Mouse (Mus musculus) liver, embryonic 15.5 days (tissue): ENCODE data around the gene Nsf. TPM values are rescaled to one million over a fixed set of nuclear protein-coding genes. Genes with fewer than 3 reads are reported as not detected.

ENCODE experiments used
- ATAC-seq: fragments of 200-750 bp; cut with Nextera tagmentation; 2 replicates; pipeline ENCODE4 v1.8.0; 2017; ENCODE audit warnings: moderate number of reproducible peaks, mild to moderate bottlenecking, moderate library complexity; ENCODE audit not compliant: insufficient read depth
- H3K27ac ChIP-seq: fragments of 300-500 bp; sonication (generic); replicated peaks from 2 replicates; pipeline ENCODE4 v1.5.1; 2015; ENCODE audit warnings: mild to moderate bottlenecking, inconsistent platforms
- H3K27me3 ChIP-seq: fragments of 300-500 bp; sonication (generic); 2 replicates; pipeline ENCODE4 v1.6.1; 2015; ENCODE audit warnings: mild to moderate bottlenecking, inconsistent platforms
- H3K36me3 ChIP-seq: fragments of 300-500 bp; sonication (generic); replicated peaks from 2 replicates; pipeline ENCODE4 v1.6.1; 2015; ENCODE audit warnings: moderate library complexity, mild to moderate bottlenecking, inconsistent platforms
- H3K4me1 ChIP-seq: fragments of 300-500 bp; sonication (generic); replicated peaks from 2 replicates; pipeline ENCODE4 v1.6.1; 2015; ENCODE audit warnings: inconsistent platforms
- H3K4me2 ChIP-seq: fragments of 300-500 bp; sonication (generic); 2 replicates; pipeline ENCODE4 v1.6.1; 2015; ENCODE audit warnings: moderate library complexity, mild to moderate bottlenecking, inconsistent platforms
- H3K4me3 ChIP-seq: fragments of 300-500 bp; sonication (generic); replicated peaks from 2 replicates; pipeline ENCODE4 v1.5.1; 2015; ENCODE audit warnings: mild to moderate bottlenecking, inconsistent platforms
- H3K9ac ChIP-seq: fragments of 300-500 bp; sonication (generic); 2 replicates; pipeline ENCODE4 v1.6.1; 2015; ENCODE audit warnings: moderate library complexity, mild to moderate bottlenecking, inconsistent platforms
- H3K9me3 ChIP-seq: fragments of 300-500 bp; sonication (generic); replicated peaks from 2 replicates; pipeline ENCODE4 v1.6.1; 2016; ENCODE audit warnings: inconsistent platforms
- WGBS: fragments of 180-500 bp; shearing (Covaris S2); methylation state at CpG from one replicate; pipeline ENCODE4 v1.1.7; 2015; ENCODE audit warnings: mixed read lengths; ENCODE audit not compliant: insufficient replicate concordance; 5-methylcytosine and 5-hydroxymethylcytosine counted together
- polyA plus RNA-seq: library from polyadenylated mRNA; unstranded; fragments of >200 nt; fragmentation: Nextera tagmentation; extraction: Ambion mirVana; gene quantifications from 2 replicates; pipeline ENCODE4 v1.2.1, GENCODE M21; 2015

The Nsf gene
- polyA plus RNA-seq, 1 experiment from 2014 or later = 24.2 TPM

GRCm38 (mm10) chr11:103831766-103832165 lies 122.1 kb downstream of the Nsf start:
- Histone ChIP-seq H3K36me3 (0 out of 2 replicates have a peak, but pooled peaks cover 13% of the 10 kb centered on the region), H3K4me1 (no peaks in the 10 kb centered on the region), H3K4me3 (no peak overlapping the region), H3K9ac (no peak overlapping the region), H3K27ac (no peak overlapping the region), H3K27me3 (no peaks in the 10 kb centered on the region), H3K9me3 (no peaks in the 10 kb centered on the region), H3K4me2 (no peak overlapping the region)
- no peak for ATAC-seq
- 74% methylated on average over 3 of the region's 3 CpGs for WGBS

DNA sequence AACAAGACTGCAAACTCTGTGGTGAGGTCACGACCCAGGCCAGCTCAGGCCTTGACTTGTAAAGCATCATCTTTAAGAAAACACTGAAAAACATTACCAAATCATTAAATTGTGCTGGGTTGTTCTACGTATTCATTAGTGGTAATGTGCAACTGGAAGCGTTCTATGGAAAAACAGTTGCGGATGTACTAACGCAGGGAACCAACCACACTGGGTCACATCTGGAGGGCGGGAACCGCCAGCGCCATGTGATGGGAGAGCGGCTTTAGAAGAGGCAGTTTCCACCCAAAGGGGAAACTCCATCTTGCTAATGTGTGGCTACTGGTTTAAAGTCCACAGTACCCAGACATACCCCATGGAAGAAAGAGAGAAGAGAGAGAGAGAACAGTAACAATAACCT lies 123.4 kb downstream of the Nsf start:
- H3K27me3 ChIP-seq = no peaks in the 10 kb centered on the region
- no peaks in the 10 kb centered on the region for H3K9me3 ChIP-seq
- WGBS = 87% methylated on average over 9 of the region's 9 CpGs
- no peak overlapping the region for H3K4me2 ChIP-seq
- no peak overlapping the region for H3K9ac ChIP-seq
- H3K4me3 ChIP-seq = no peak overlapping the region
- no peak overlapping the region for H3K27ac ChIP-seq
- H3K4me1 ChIP-seq = no peaks in the 10 kb centered on the region
- ATAC-seq = no peak
- 0 out of 2 replicates have a peak, but pooled peaks cover 13% of the 10 kb centered on the region for H3K36me3 ChIP-seq

- H3K4me1 ChIP-seq = no peaks in the 10 kb centered on the region
- WGBS = 69% methylated on average over 4 of the region's 4 CpGs
- no peak overlapping the region for H3K27ac ChIP-seq
- peaks cover 13% of the 10 kb centered on the region; the same call in 1 of the 2 replicates for H3K36me3 ChIP-seq
- H3K9me3 ChIP-seq = no peaks in the 10 kb centered on the region
- no peak overlapping the region for H3K4me3 ChIP-seq
- H3K27me3 ChIP-seq = no peaks in the 10 kb centered on the region
- no peak overlapping the region for H3K9ac ChIP-seq
- no peak for ATAC-seq
- H3K4me2 ChIP-seq = no peak overlapping the region
Observed at GRCm38 (mm10) chr11:103829956-103830355, 123.9 kb downstream of the Nsf start.

DNA sequence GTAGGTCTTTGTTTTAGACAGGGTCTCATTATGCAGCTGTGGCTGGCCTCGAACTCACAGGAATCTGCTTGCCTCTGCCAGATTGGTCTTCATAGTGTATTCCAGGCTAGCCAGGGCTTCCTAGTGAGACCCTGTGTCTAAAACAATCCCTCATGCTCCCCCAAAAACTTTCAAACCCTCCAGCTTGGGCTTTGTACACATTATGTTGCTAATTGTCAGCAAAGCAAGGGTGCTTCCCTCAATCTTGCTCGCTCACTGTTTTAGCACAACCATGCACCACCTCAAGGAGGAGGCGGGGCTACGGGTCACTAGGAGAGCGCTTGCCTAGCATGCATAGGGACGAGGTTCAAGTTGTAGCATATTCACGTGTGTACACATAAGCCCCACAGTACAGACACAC lies 125.0 kb downstream of the Nsf start:
- H3K27me3 ChIP-seq = no peaks in the 10 kb centered on the region
- peaks cover 14% of the 10 kb centered on the region for H3K36me3 ChIP-seq
- H3K9ac ChIP-seq = no peak overlapping the region
- H3K4me1 ChIP-seq = no peaks in the 10 kb centered on the region
- no peak overlapping the region for H3K4me3 ChIP-seq
- H3K9me3 ChIP-seq = no peaks in the 10 kb centered on the region
- WGBS = 73% methylated on average over 7 of the region's 7 CpGs
- no peak overlapping the region for H3K4me2 ChIP-seq
- no peak overlapping the region for H3K27ac ChIP-seq
- no peak for ATAC-seq

- H3K9me3 ChIP-seq = no peaks in the 10 kb centered on the region
- no peaks in the 10 kb centered on the region for H3K4me1 ChIP-seq
- peaks cover 26% of the 10 kb centered on the region for H3K36me3 ChIP-seq
- no peak for ATAC-seq
- H3K9ac ChIP-seq = no peak overlapping the region
- H3K4me2 ChIP-seq = no peak overlapping the region
- no peak overlapping the region for H3K4me3 ChIP-seq
- WGBS = 83% methylated on average over 6 of the region's 6 CpGs
- no peak overlapping the region for H3K27ac ChIP-seq
- no peaks in the 10 kb centered on the region for H3K27me3 ChIP-seq
Observed at GRCm38 (mm10) chr11:103827201-103827600, 126.7 kb downstream of the Nsf start.

DNA sequence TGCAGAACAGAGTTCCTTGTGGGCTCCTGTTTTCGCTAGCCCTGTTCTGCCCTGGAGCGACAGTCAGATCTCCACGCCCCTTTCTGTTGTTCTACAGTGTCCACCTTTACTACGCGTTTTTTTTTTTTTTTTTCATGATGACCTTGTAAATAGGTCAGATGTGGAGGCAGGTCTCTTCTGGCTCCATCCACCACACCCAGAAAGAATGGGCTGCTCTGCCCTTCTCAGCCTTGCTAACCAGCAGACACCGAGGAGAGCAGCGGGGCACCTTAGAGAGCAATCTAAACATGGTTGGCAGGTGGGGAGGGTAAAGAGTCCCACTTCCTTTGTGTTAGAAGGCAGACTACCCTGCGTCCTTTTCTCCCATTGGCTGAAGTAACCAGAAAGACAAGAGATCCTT lies 137.1 kb downstream of the Nsf start:
- Histone ChIP-seq H3K27me3 (peaks cover 29% of the 10 kb centered on the region), H3K4me3 (no peak overlapping the region), H3K27ac (no peak overlapping the region), H3K4me1 (no peaks in the 10 kb centered on the region), H3K36me3 (no peaks in the 10 kb centered on the region), H3K4me2 (no peak overlapping the region), H3K9ac (no peak overlapping the region), H3K9me3 (no peaks in the 10 kb centered on the region)
- 79% methylated on average over 8 of the region's 8 CpGs for WGBS
- no peak for ATAC-seq

GRCm38 (mm10) chr11:103815986-103816385 lies 137.9 kb downstream of the Nsf start:
- H3K4me3 ChIP-seq = no peak overlapping the region
- no peak overlapping the region for H3K9ac ChIP-seq
- H3K4me1 ChIP-seq = no peaks in the 10 kb centered on the region
- 70% methylated on average over 13 of the region's 13 CpGs for WGBS
- no peak overlapping the region for H3K4me2 ChIP-seq
- H3K36me3 ChIP-seq = no peaks in the 10 kb centered on the region
- H3K27ac ChIP-seq = no peak overlapping the region
- no peak for ATAC-seq
- H3K9me3 ChIP-seq = no peaks in the 10 kb centered on the region
- H3K27me3 ChIP-seq = peaks cover 37% of the 10 kb centered on the region

GRCm38 (mm10) chr11:103814808-103815207 lies 139.0 kb downstream of the Nsf start:
- no peak overlapping the region for H3K4me3 ChIP-seq
- no peak for ATAC-seq

DNA sequence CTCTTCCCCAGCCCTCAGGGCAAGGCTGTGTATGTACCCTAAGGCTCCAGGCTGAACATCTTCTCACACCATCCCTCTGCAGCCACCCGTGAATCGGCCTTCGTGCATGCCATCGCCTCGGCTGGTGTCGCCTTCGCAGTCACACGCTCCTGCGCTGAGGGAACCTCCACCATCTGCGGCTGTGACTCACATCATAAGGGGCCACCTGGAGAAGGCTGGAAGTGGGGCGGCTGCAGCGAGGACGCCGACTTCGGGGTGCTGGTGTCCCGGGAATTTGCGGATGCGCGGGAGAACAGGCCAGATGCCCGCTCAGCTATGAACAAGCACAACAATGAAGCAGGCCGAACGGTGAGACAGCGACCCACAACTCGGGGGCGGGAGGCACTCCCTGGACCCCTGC lies 142.6 kb downstream of the Nsf start:
- 68% methylated on average over 25 of the region's 25 CpGs for WGBS
- no peak overlapping the region for H3K9ac ChIP-seq
- H3K9me3 ChIP-seq = no peaks in the 10 kb centered on the region
- H3K4me3 ChIP-seq = no peak overlapping the region
- H3K36me3 ChIP-seq = no peaks in the 10 kb centered on the region
- H3K4me2 ChIP-seq = no peak overlapping the region
- H3K27ac ChIP-seq = no peak overlapping the region
- peaks cover 6% of the 10 kb centered on the region; the same call in 1 of the 2 replicates for H3K4me1 ChIP-seq
- peaks cover 84% of the 10 kb centered on the region for H3K27me3 ChIP-seq
- no peak for ATAC-seq

More at GRCm38 (mm10) chr11:103814808-103815207, 139.0 kb downstream of the Nsf start:
- H3K36me3 ChIP-seq = no peaks in the 10 kb centered on the region
- no peak overlapping the region for H3K27ac ChIP-seq
- H3K4me1 ChIP-seq = no peaks in the 10 kb centered on the region
- no peak overlapping the region for H3K4me2 ChIP-seq
- no peak overlapping the region for H3K9ac ChIP-seq
- H3K27me3 ChIP-seq = peaks cover 48% of the 10 kb centered on the region
- H3K9me3 ChIP-seq = no peaks in the 10 kb centered on the region
- WGBS = 12% methylated on average over 3 of the region's 3 CpGs

GRCm38 (mm10) chr11:103810631-103811030 lies 143.2 kb downstream of the Nsf start:
- WGBS = 22% methylated on average over 12 of the region's 12 CpGs

DNA sequence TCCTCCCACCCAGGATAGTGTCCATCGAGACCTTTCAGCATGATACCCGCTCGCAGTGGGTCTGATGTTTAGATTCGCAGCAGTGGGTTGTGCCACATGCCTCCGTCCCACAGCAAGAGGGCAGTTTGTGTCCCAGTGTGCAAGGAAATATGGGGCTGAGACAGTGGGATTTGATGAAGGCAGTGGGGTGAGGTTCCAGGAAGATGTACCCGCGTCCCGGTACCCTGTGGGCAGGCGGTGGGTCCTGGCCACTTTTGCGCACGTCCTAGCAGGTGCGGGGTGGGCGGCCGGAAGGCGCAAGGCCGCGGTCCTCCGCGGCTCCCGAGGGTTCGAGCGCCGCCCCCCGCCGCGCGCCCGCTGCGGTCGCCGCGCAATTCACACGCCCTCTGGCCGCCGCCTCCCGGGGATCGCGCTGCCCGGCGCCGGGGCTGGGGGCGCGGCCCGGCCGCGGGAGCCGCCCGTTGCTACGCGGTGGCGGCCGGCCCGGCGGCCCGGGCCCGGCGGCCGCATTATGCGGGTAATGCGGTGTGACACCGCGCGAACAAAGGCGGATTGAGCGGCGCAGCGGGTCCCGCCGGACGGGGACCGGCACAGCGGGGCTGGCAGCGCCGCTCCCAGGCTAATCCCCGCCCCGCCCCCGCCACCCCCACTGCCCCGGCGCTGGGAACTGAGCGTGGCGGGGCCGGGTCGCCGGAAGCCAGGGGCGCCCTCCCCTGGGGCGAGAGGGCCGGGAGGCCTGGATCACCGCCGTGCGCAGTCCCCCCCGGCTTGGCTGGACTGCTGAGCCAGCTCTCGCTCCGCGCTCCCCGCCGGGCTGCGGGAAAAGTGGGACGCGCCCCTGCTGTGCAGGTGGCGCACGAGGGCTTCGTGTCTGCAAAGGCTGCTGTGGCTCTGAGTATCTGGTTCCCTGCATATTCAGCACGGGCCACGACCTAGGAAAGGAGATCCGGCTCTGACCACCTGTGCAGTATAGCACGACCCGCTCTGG lies 144.0 kb downstream of the Nsf start:
- no peaks in the 10 kb centered on the region for H3K36me3 ChIP-seq
- peak overlapping the region; percentile 66 for H3K4me2 ChIP-seq
- peak overlapping the region; percentile 46 for H3K4me3 ChIP-seq
- peaks cover 90% of the 10 kb centered on the region for H3K27me3 ChIP-seq
- H3K4me1 ChIP-seq = peaks cover 6% of the 10 kb centered on the region; the same call in 1 of the 2 replicates
- H3K9ac ChIP-seq = no peak overlapping the region
- H3K9me3 ChIP-seq = no peaks in the 10 kb centered on the region
- ATAC-seq = no peak
- WGBS = 2% methylated on average over 101 of the region's 107 CpGs
- no peak overlapping the region for H3K27ac ChIP-seq

More at GRCm38 (mm10) chr11:103810631-103811030, 143.2 kb downstream of the Nsf start:
- H3K4me1 ChIP-seq = peaks cover 6% of the 10 kb centered on the region; the same call in 1 of the 2 replicates
- peaks cover 89% of the 10 kb centered on the region for H3K27me3 ChIP-seq
- H3K4me2 ChIP-seq = no peak overlapping the region
- no peaks in the 10 kb centered on the region for H3K36me3 ChIP-seq
- H3K9ac ChIP-seq = no peak overlapping the region
- no peak for ATAC-seq
- H3K27ac ChIP-seq = no peak overlapping the region
- 0 out of 2 replicates have a peak overlapping the region, but pooled peaks have one; percentile 46 for H3K4me3 ChIP-seq
- no peaks in the 10 kb centered on the region for H3K9me3 ChIP-seq
